Mouse (Mus musculus): ENCODE data around the gene Lmbr1l.

GRCm38 (mm10) chr15:98865771-98866170 lies 52.3 kb downstream of the Lmbr1l start:
- TF ChIP-seq CTCF (IDR thresholded peaks at IDR 0.05; ENCODE audit: borderline replicate concordance, control insufficient read depth, extremely low read depth, insufficient read depth, low read length, poor library complexity) (no peak), POLR2A (IDR thresholded peaks at IDR 0.05; ENCODE audit: control insufficient read depth, extremely low read depth, insufficient read depth, low read length, poor library complexity) (no peak)
